ENCODE assay signal across 18 mouse cellular contexts in genomic region chr4:63234852-63235251, GRCm38 (mm10). TPM values are rescaled to one million over a fixed set of nuclear protein-coding genes. Genes with fewer than 3 reads are reported as not detected.
DNase-seq lines count a peak whose midpoint lies in the region; ATAC-seq and TF ChIP-seq lines count a peak whose summit lies in the region.
"Had no signal": no experiment of that assay in that cellular context is flagged by ENCODE, and none has a peak within 500 bp of the region (broad histone marks: within the 10 kb centered on the region; RNA-seq: fewer than 3 reads in every experiment).

No protein-coding gene starts in this region.

- ATAC-seq in liver, postnatal 0 days = peak; percentile 65
- ATAC-seq in liver, embryonic 11.5 days (replicated peaks; ENCODE audit: low FRiP score) = no peak
- ATAC-seq in intestine, embryonic 15.5 days = no peak
- ATAC-seq: activated CD4-positive, CD25-positive, alpha-beta regulatory T cell, adult 4 months; forebrain, embryonic 13.5 days; Patski had no signal

- H3K27ac ChIP-seq in kidney, adult 2 months (ENCODE audit: insufficient read depth, low read depth, low read length) = peak overlapping the region; percentile 63; the same call in 1 of the 2 replicates
- H3K27ac ChIP-seq in liver, postnatal 0 days (ENCODE audit: low read depth) = peak overlapping the region; percentile 75
- H3K27ac ChIP-seq in liver, embryonic 11.5 days (ENCODE audit: low read depth, low read length) = no peak overlapping the region
- peak overlapping the region; percentile 79 for H3K27ac ChIP-seq in intestine, embryonic 15.5 days
- H3K27ac ChIP-seq: forebrain, embryonic 13.5 days; gastrocnemius, adult 2 months; hindbrain, embryonic 12.5 days had no signal

- 82% methylated on average over 5 of the region's 5 CpGs for WGBS in kidney, adult 2 months
- WGBS in liver, postnatal 0 days (ENCODE audit: insufficient replicate concordance) = 69% methylated on average over 5 of the region's 5 CpGs
- 73% methylated on average over 5 of the region's 5 CpGs for WGBS in liver, embryonic 11.5 days
- WGBS in intestine, embryonic 15.5 days = 82% methylated on average over 5 of the region's 5 CpGs

- H3K9ac ChIP-seq in liver, postnatal 0 days (replicated peaks) = peak overlapping the region; percentile 11; the same call in 1 of the 2 replicates
- H3K9ac ChIP-seq in liver, embryonic 11.5 days (ENCODE audit: low read depth, low read length) = no peak overlapping the region
- H3K9ac ChIP-seq in intestine, embryonic 15.5 days = no peak overlapping the region
- H3K9ac ChIP-seq: forebrain, embryonic 13.5 days; hindbrain, embryonic 12.5 days had no signal

- H3K9me3 ChIP-seq in liver, postnatal 0 days (ENCODE audit: low read length) = no peaks in the 10 kb centered on the region
- H3K9me3 ChIP-seq in liver, embryonic 11.5 days (ENCODE audit: control insufficient read depth, low read length) = no peaks in the 10 kb centered on the region
- H3K9me3 ChIP-seq in intestine, embryonic 15.5 days = no peaks in the 10 kb centered on the region
- H3K9me3 ChIP-seq: forebrain, embryonic 13.5 days; hindbrain, embryonic 12.5 days had no signal

- no peak for TF ChIP-seq EP300 in liver, postnatal 0 days (IDR thresholded peaks at IDR 0.05; ENCODE audit: low read depth)

- no peak overlapping the region for H3K4me2 ChIP-seq in liver, postnatal 0 days (ENCODE audit: low read depth, low read length)
- no peak overlapping the region for H3K4me2 ChIP-seq in liver, embryonic 11.5 days
- H3K4me2 ChIP-seq in intestine, embryonic 15.5 days (replicated peaks) = no peak overlapping the region
- H3K4me2 ChIP-seq: forebrain, embryonic 13.5 days; hindbrain, embryonic 12.5 days had no signal

- TF ChIP-seq CTCF in kidney, adult 2 months (conservative IDR thresholded peaks at IDR 0.05; ENCODE audit: insufficient read depth, insufficient read length, low read depth, low read length) = no peak
- TF ChIP-seq CTCF in liver, postnatal 0 days (IDR thresholded peaks at IDR 0.05; ENCODE audit: low read depth) = no peak

- peaks cover 75% of the 10 kb centered on the region for H3K4me1 ChIP-seq in kidney, adult 2 months (ENCODE audit: control insufficient read depth, insufficient read depth, low read length)
- peaks cover 28% of the 10 kb centered on the region for H3K4me1 ChIP-seq in liver, postnatal 0 days (ENCODE audit: insufficient read depth)
- peaks cover 6% of the 10 kb centered on the region; the same call in 1 of the 2 replicates for H3K4me1 ChIP-seq in liver, embryonic 11.5 days (replicated peaks; ENCODE audit: control insufficient read depth, insufficient read depth, low read length)
- H3K4me1 ChIP-seq in intestine, embryonic 15.5 days (replicated peaks) = peaks cover 55% of the 10 kb centered on the region

- TF ChIP-seq POLR2A in kidney, adult 2 months (IDR thresholded peaks at IDR 0.05; ENCODE audit: low read depth, low read length) = no peak

- no peaks in the 10 kb centered on the region for H3K36me3 ChIP-seq in kidney, adult 2 months (ENCODE audit: control insufficient read depth, insufficient read depth, low read length)
- no peaks in the 10 kb centered on the region for H3K36me3 ChIP-seq in liver, postnatal 0 days (replicated peaks; ENCODE audit: insufficient read depth, low read length)
- no peaks in the 10 kb centered on the region; the same call in 1 of the 2 replicates for H3K36me3 ChIP-seq in liver, embryonic 11.5 days (ENCODE audit: control insufficient read depth, insufficient read depth, low read length)
- H3K36me3 ChIP-seq in intestine, embryonic 15.5 days = no peaks in the 10 kb centered on the region
- H3K36me3 ChIP-seq: hindbrain, embryonic 12.5 days had no signal

- DNase-seq in kidney, adult 2 months = no peak
- DNase-seq in kidney, adult 8-10 months = no peak
- DNase-seq in liver, postnatal 0 days = no peak
- no peak for DNase-seq in liver, embryonic 11.5 days (ENCODE audit: low spot score)
- no peak for DNase-seq in adrenal gland, postnatal 10 days
- DNase-seq: adrenal gland, postnatal 25 days; cerebellum, adult 18-20 months; cerebellum, adult 9-11 months; cerebellum, postnatal 36 days; gastrocnemius, adult 2 months; gastrocnemius, postnatal 25 days; heart, postnatal 10 days; heart, postnatal 4 days had no signal

- H3K4me3 ChIP-seq in kidney, adult 2 months (ENCODE audit: insufficient read depth, low read depth, low read length) = no peak overlapping the region
- H3K4me3 ChIP-seq in liver, postnatal 0 days (ENCODE audit: low read depth, low read length) = no peak overlapping the region
- H3K4me3 ChIP-seq in liver, embryonic 11.5 days (ENCODE audit: low read depth, low read length) = no peak overlapping the region
- no peak overlapping the region for H3K4me3 ChIP-seq in intestine, embryonic 15.5 days (replicated peaks)
- H3K4me3 ChIP-seq: forebrain, embryonic 13.5 days; gastrocnemius, adult 2 months; hindbrain, embryonic 12.5 days had no signal

- no peaks in the 10 kb centered on the region for H3K27me3 ChIP-seq in kidney, adult 2 months (replicated peaks; ENCODE audit: control insufficient read depth, insufficient read depth, low read length)
- no peaks in the 10 kb centered on the region for H3K27me3 ChIP-seq in liver, postnatal 0 days (ENCODE audit: insufficient read depth, low read length)
- H3K27me3 ChIP-seq in liver, embryonic 11.5 days (replicated peaks; ENCODE audit: control insufficient read depth, insufficient read depth, low read length) = no peaks in the 10 kb centered on the region
- H3K27me3 ChIP-seq in intestine, embryonic 15.5 days (replicated peaks) = no peaks in the 10 kb centered on the region
- H3K27me3 ChIP-seq: hindbrain, embryonic 12.5 days; Patski had no signal

RNA-seq across cellular contexts. Expression of gene Col27a1, which starts 21.0 kb away (rescaled TPM):
- 23.1 and 31.7 TPM in 2 replicates for polyA plus RNA-seq in kidney, adult 2 months (2012; rRNA removed)
- 2.1 and 2.8 TPM in 2 replicates for polyA plus RNA-seq in liver, postnatal 0 days (2015; fragmentation: Nextera tagmentation; extraction: Ambion mirVana)
- polyA plus RNA-seq in liver, embryonic 11.5 days (2014; fragmentation: Nextera tagmentation; extraction: Ambion mirVana) = 5.0 and 6.4 TPM in 2 replicates
- polyA plus RNA-seq in intestine, embryonic 15.5 days (2015; fragmentation: Nextera tagmentation; extraction: Ambion mirVana) = 13.1 and 13.3 TPM in 2 replicates
- 10 to 100 TPM; 11.4 to 15.2 TPM for total RNA-seq in adrenal gland, postnatal 10 days (2021)
